Mouse (Mus musculus): Measurements from ENCODE around the gene 3425401B19Rik. TPM values are rescaled to one million over a fixed set of nuclear protein-coding genes. Genes with fewer than 3 reads are reported as not detected.

3425401B19Rik gene
- polyA plus RNA-seq, 1 experiment from 2014 or later = not detected

- Histone ChIP-seq H3K27ac (replicated peaks) (no peak overlapping the region), H3K9me3 (no peaks in the 10 kb centered on the region), H3K27me3 (no peaks in the 10 kb centered on the region), H3K4me2 (replicated peaks) (no peak overlapping the region), H3K9ac (replicated peaks) (no peak overlapping the region), H3K4me1 (no peaks in the 10 kb centered on the region), H3K4me3 (no peak overlapping the region), H3K36me3 (no peaks in the 10 kb centered on the region)
- ATAC-seq (replicated peaks) = no peak
- 48% methylated on average over 11 of the region's 11 CpGs for WGBS
Measured at GRCm38 (mm10) chr14:32634015-32634682, 50.9 kb downstream of the 3425401B19Rik start.

DNA sequence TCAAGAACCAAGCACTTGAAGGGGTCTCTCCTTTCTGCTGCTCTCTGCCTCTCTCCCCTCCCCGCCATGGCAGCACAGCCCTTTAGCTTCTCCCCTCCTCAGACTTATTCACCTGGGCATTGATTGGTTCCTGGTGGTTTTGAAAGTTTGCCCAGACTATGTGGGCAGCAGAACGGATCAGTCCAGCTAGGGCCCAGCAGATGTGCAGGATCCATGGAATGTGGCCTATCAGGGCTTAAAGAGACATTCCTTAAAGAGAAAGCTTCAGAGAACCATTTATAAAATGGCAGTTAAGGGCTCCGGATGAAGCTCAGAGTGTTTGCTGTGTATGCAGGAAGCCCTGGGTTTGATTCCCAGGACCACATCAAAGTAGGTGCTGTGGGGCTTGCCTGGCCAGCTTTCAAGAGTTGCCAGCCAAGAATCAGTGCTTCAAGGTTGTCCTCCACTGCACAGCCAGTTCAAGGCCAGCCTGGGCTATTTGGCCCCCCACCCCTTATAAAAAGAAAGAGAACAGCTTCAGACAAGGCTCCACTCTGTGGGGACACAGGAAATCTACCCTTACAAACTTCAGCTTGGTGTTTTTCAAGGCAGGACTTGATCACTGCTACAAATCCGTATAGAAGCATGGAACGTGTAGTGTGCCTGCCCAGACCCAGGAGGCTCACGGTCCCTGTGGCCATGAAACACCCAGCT, 52.0 kb downstream of the 3425401B19Rik start:
- WGBS = 87% methylated on average over 5 of the region's 6 CpGs
- no peaks in the 10 kb centered on the region for H3K9me3 ChIP-seq
- no peak overlapping the region for H3K27ac ChIP-seq (replicated peaks)
- no peak overlapping the region for H3K4me2 ChIP-seq (replicated peaks)
- H3K27me3 ChIP-seq = no peaks in the 10 kb centered on the region
- H3K9ac ChIP-seq (replicated peaks) = no peak overlapping the region
- no peaks in the 10 kb centered on the region for H3K36me3 ChIP-seq
- no peak overlapping the region for H3K4me3 ChIP-seq
- ATAC-seq (replicated peaks) = no peak
- no peaks in the 10 kb centered on the region for H3K4me1 ChIP-seq

GRCm38 (mm10) chr14:32628584-32628983, 56.5 kb downstream of the 3425401B19Rik start:
- H3K9ac ChIP-seq (replicated peaks) = no peak overlapping the region
- no peaks in the 10 kb centered on the region for H3K4me1 ChIP-seq
- no peak overlapping the region for H3K4me3 ChIP-seq
- ATAC-seq (replicated peaks) = no peak
- no peak overlapping the region for H3K27ac ChIP-seq (replicated peaks)
- no peaks in the 10 kb centered on the region for H3K27me3 ChIP-seq
- H3K9me3 ChIP-seq = no peaks in the 10 kb centered on the region
- WGBS = 58% methylated on average over 10 of the region's 10 CpGs
- H3K4me2 ChIP-seq (replicated peaks) = no peak overlapping the region
- H3K36me3 ChIP-seq = no peaks in the 10 kb centered on the region

DNA sequence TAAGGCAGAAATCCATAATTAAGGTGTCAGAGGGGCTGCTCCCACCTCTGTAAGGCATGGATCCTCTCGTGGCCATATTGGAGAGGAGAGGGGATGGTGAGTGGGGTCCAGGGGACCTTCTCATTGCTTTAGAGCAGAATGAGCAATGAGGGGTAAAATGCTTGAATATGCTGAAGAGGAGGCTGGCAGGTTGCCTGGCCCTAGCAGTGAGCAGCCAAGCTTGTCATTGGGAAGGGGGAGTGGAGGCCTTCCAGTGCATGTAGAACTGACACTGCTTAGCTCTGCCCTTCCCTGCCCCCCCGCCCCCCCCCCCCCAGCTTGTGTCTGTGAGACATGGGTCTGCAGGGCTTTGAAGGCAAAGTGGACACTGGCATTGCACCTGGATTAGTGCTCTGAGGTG, 57.8 kb downstream of the 3425401B19Rik start:
- H3K36me3 ChIP-seq = no peaks in the 10 kb centered on the region
- H3K4me1 ChIP-seq = no peaks in the 10 kb centered on the region
- no peaks in the 10 kb centered on the region for H3K9me3 ChIP-seq
- WGBS = 18% methylated on average over 2 of the region's 2 CpGs
- H3K4me2 ChIP-seq (replicated peaks) = no peak overlapping the region
- ATAC-seq (replicated peaks) = no peak
- no peak overlapping the region for H3K4me3 ChIP-seq
- H3K27me3 ChIP-seq = no peaks in the 10 kb centered on the region
- no peak overlapping the region for H3K9ac ChIP-seq (replicated peaks)
- H3K27ac ChIP-seq (replicated peaks) = no peak overlapping the region

GRCm38 (mm10) chr14:32624811-32625210, 60.3 kb downstream of the 3425401B19Rik start:
- Histone ChIP-seq H3K36me3 (no peaks in the 10 kb centered on the region), H3K9ac (replicated peaks) (no peak overlapping the region), H3K4me1 (no peaks in the 10 kb centered on the region), H3K27ac (replicated peaks) (no peak overlapping the region), H3K27me3 (no peaks in the 10 kb centered on the region), H3K4me3 (no peak overlapping the region), H3K9me3 (no peaks in the 10 kb centered on the region), H3K4me2 (replicated peaks) (no peak overlapping the region)
- ATAC-seq (replicated peaks) = no peak
- 92% methylated on average over 7 of the region's 7 CpGs for WGBS

DNA sequence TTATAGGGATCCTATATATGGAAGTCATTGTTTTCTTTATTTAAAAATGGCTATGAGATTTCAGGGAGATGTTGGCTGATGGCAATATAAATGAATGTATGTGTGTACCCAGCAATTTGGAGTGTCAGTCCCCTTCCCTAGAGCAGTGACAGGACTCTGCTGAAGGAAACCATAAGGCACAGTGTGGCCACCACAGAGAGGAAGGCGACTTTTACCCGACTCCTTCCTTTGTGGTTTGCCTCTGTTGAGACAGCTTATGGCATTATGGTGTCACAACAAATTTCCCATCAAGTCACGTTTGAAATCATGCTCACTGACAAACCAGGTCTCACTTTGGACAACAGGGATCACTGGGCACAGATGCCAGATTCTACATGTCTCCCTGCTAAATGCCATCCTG, 60.8 kb downstream of the 3425401B19Rik start:
- ATAC-seq (replicated peaks) = no peak
- no peak overlapping the region for H3K27ac ChIP-seq (replicated peaks)
- H3K4me1 ChIP-seq = no peaks in the 10 kb centered on the region
- H3K4me3 ChIP-seq = no peak overlapping the region
- no peak overlapping the region for H3K9ac ChIP-seq (replicated peaks)
- no peaks in the 10 kb centered on the region for H3K36me3 ChIP-seq
- H3K4me2 ChIP-seq (replicated peaks) = no peak overlapping the region
- H3K9me3 ChIP-seq = no peaks in the 10 kb centered on the region
- H3K27me3 ChIP-seq = no peaks in the 10 kb centered on the region
- WGBS = 79% methylated on average over 3 of the region's 3 CpGs

DNA sequence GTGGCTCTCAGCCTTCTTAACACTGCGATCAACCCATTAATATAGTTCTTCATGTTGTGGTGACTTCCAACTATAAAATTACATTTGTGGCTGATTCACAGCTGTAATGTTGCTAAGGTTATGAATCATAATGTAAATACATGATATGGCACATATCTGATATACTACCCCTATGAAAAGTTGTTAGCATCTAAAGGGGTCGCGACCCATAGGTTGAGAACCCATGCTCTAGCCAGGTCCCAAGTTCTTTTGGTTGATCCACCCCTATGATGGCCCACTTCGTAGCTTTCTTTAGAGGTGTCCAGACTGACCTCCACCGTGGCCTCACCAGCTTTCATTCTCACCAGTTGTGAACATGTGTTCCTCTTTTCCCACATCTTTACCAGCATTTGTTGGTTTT, 67.8 kb downstream of the 3425401B19Rik start:
- WGBS = 94% methylated on average over 5 of the region's 5 CpGs
- H3K9me3 ChIP-seq = no peaks in the 10 kb centered on the region
- H3K36me3 ChIP-seq = no peaks in the 10 kb centered on the region
- no peak for ATAC-seq (replicated peaks)
- H3K9ac ChIP-seq (replicated peaks) = no peak overlapping the region
- no peak overlapping the region for H3K4me2 ChIP-seq (replicated peaks)
- no peak overlapping the region for H3K27ac ChIP-seq (replicated peaks)
- H3K4me3 ChIP-seq = no peak overlapping the region
- H3K4me1 ChIP-seq = no peaks in the 10 kb centered on the region
- H3K27me3 ChIP-seq = no peaks in the 10 kb centered on the region

GRCm38 (mm10) chr14:32609392-32609791, 75.7 kb downstream of the 3425401B19Rik start:
- Histone ChIP-seq H3K36me3 (no peaks in the 10 kb centered on the region), H3K9ac (replicated peaks) (no peak overlapping the region), H3K9me3 (no peaks in the 10 kb centered on the region), H3K4me1 (no peaks in the 10 kb centered on the region), H3K4me2 (replicated peaks) (no peak overlapping the region), H3K4me3 (no peak overlapping the region), H3K27ac (replicated peaks) (no peak overlapping the region), H3K27me3 (no peaks in the 10 kb centered on the region)
- 27% methylated on average over 3 of the region's 3 CpGs for WGBS
- no peak for ATAC-seq (replicated peaks)

Other genes starting within 250 kb of the 3425401B19Rik start
- gene Slc18a3, start 220.4 kb downstream of the 3425401B19Rik start, polyA plus RNA-seq (2015; fragmentation: Nextera tagmentation; extraction: Ambion mirVana) = 1.3 and 1.6 TPM in 2 replicates
- gene Chat, start 219.3 kb downstream of the 3425401B19Rik start, polyA plus RNA-seq (2015; fragmentation: Nextera tagmentation; extraction: Ambion mirVana) = 0.15 and 0.34 TPM in 2 replicates
- gene Ercc6, start 171.8 kb downstream of the 3425401B19Rik start, polyA plus RNA-seq (2015; fragmentation: Nextera tagmentation; extraction: Ambion mirVana) = 28.1 and 28.5 TPM in 2 replicates
- 0.08 and 0.18 TPM in 2 replicates for gene Prrxl1, start 85.9 kb downstream of the 3425401B19Rik start, polyA plus RNA-seq (2015; fragmentation: Nextera tagmentation; extraction: Ambion mirVana)
- 0.56 and 0.64 TPM in 2 replicates for gene Tmem273, start 100.7 kb upstream of the 3425401B19Rik start, polyA plus RNA-seq (2015; fragmentation: Nextera tagmentation; extraction: Ambion mirVana)
- not detected in 2 replicates for gene Fam170b, start 148.7 kb upstream of the 3425401B19Rik start, polyA plus RNA-seq (2015; fragmentation: Nextera tagmentation; extraction: Ambion mirVana)
- 6.5 and 7.1 TPM in 2 replicates for gene Vstm4, start 171.5 kb upstream of the 3425401B19Rik start, polyA plus RNA-seq (2015; fragmentation: Nextera tagmentation; extraction: Ambion mirVana)